Mouse (Mus musculus) c-Kit-positive CD71-positive TER-119-negative erythroid progenitor cells, embryonic 14.5 days (primary cell): ENCODE results near the gene Otogl.

ENCODE experiments used
- DNase-seq: peaks from one replicate; pipeline ENCODE4 v3.0.0-alpha.2; 2013; ENCODE audit warnings: low read depth

Otogl gene

DNA sequence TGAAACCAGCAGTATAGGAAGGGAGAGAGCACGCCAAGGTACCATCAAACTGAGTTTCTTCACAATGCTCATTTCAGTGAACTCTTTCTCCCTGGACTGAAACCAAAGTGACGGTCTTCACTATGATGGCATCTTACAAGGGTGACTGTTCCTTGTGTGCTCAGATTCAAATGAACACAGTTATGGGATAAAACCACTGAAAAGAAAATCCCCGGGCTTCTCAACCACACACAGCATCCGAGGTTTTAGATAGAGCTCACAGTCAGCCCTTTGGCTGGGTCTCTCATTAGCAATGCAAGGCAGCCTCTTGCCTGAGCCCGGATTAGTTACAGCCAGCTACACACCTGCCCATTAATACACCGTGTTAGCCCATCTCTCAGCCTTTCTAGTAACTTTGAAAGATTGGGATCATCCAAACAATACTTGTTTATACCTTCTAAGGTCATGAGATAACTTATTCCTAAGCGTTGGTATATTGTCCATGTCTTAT, at the start of gene Otogl:
Gene Otogl, minus strand, starts transcription at position 51 of the 490 bp plus-strand sequence.
- no peak for DNase-seq

GRCm38 (mm10) chr10:107956588-107956987, 44.7 kb upstream of the Otogl start:
- DNase-seq, result no peak

GRCm38 (mm10) chr10:107954444-107954843, 42.5 kb upstream of the Otogl start:
- DNase-seq, result no peak

DNA sequence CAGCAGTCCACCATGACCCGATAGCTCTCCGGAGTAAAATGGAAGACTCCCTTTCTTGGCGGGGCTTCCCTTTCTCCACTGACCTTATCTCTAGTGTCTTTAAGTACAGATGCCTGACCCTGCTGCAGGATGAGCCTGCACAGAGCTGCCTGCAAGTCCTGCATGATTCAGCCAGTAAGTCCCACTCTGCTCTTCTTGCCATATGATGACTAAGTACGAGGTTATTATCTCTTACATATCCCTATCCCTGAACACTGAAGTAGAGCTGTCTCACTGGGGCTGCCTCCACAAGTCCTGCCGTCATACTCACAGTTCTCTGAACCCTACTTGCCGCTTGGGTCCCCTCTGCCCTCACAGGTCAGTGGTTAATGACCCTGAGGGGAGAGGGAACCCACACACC, 39.7 kb upstream of the Otogl start:
- DNase-seq, result no peak

DNA sequence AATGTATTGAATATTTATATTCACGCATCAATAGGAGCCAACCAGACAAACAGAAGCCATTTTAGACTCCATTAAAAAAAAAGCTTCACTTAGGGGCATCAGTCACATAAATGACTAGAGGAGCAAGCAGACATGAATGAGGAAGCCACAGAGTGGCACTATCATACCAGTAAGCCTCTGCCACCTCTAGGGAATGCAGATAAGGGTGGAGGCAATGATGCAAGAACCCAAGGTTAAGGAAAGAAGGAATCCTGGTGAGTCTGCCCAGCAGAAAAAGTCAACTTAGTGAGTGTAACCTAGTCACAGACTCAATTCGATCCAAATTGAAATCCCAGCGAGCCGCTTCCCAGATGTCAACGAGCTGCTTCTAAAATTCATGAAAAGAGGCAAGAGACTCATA, 38.0 kb upstream of the Otogl start:
- DNase-seq, result no peak

- no peak for DNase-seq
Measured at GRCm38 (mm10) chr10:107948647-107949046, 36.7 kb upstream of the Otogl start.

- DNase-seq, result no peak
Measured at GRCm38 (mm10) chr10:107948038-107948437, 36.1 kb upstream of the Otogl start.

- no peak for DNase-seq
Measured at GRCm38 (mm10) chr10:107946348-107946747, 34.4 kb upstream of the Otogl start.

DNA sequence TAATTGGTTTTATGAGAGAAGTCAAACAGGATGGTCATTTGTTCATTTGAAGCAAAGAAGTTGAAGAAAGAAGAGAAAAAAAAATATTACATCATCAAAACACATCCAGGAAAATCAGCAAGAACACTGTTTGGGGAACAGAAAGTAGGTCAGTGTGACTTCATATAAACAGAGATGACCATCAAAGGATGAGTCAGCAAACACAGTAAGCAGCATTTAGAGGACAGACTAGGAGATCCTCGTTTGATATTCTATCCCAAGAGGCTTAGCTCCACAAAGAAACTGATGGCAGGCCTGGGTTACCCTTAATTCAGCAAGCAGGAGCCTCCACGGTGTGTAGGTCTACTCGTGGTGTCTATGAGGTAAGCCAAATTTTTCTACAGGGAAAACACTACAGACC, 31.9 kb upstream of the Otogl start:
- DNase-seq, result no peak

- DNase-seq, result no peak
Measured at GRCm38 (mm10) chr10:107941188-107941900, 29.4 kb upstream of the Otogl start.

GRCm38 (mm10) chr10:107940302-107940701, 28.4 kb upstream of the Otogl start:
- no peak for DNase-seq

- no peak for DNase-seq
Measured at GRCm38 (mm10) chr10:107939821-107940220, 27.9 kb upstream of the Otogl start.

DNA sequence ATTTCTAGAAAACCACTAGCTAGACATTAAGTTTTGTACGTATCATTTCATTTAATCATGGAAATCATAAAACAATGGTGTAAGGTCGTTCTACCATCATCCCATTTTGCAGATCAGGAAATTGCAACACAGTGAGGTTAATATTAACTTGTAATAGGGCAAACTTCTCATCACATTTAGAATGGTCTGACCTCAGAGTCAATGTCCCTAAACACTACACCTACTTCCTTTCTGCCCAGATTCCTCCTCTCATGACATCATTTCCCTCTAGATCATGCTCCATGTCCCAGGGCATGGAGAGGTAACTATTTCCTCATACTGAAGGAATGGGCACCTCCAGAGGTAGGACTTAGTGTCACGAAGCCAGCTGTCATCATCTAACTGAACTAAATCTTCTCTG, 22.1 kb upstream of the Otogl start:
- no peak for DNase-seq

GRCm38 (mm10) chr10:107933527-107933926, 21.6 kb upstream of the Otogl start:
- no peak for DNase-seq

DNA sequence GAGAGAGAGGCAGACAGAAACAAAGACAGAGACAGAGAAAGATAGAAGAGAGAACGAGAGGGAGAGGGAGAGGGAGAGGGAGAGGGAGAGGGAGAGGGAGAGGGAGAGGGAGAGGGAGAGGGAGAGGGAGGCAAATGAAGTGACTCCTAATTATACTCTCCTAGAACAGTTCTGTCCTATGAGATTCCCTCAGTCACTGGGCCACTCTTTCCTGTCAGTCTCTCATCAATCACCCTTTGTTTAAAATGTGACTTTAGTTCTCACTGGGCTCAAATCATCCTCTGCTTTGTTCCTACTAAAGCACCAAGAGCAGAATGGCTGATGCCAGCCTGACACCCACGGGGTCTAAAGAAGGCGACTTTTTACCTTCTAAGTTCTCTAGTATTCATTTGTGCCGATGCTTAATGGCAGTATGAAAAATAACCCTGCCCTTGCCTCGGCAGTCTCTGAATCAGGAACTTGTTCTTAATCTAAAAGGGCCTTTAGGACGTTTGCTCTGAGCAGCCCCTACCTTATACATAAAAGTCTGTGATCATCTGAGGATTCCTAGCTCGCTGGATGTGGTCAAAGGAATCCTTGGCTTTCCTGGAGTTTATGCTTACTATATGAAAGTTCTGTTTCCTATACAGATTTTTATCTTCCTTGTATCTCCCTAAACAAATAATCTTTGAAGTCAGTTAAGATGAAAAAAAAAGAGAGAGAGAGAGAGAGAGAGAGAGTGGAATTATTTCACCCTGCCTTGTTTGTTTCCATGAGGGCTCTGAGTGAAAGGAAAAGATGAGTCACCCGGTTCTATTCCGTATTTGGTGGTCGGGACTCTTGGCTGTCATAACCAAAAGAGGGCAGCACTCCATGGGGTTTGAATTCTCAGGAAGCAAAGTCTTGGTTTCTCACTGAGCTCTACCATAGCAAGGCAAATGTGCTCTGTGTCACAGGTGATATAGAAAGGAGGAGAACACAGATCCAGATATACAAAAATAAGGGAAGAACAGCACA, 20.2 kb upstream of the Otogl start:
- no peak for DNase-seq

DNA sequence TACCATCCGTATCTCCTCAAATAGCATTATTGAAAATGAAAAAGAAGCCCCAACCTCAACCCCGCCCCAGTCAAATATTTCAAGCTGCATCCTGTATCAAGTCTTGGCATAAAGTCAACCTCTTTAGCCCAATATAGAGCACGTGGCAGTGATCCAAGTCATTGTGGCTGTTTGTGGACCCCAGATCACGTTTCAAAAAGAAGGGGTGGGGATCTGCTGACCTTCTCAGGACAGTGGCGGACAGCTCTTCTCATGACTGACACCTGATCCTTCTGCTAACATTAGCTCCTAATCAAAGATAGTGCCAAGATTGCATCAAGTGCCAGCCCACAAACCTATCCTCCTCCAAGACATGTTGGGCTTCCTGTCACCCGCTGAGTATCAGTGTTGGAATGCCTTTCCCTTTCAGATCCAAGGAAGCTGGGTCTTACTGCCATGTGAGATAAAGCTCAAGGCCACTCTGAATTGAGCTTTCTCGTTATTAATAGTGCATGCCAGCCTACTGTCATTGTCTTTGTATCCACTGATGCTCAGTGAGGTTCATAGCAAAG, 18.6 kb upstream of the Otogl start:
- no peak for DNase-seq

GRCm38 (mm10) chr10:107925306-107925705, 13.4 kb upstream of the Otogl start:
- DNase-seq, result no peak

DNA sequence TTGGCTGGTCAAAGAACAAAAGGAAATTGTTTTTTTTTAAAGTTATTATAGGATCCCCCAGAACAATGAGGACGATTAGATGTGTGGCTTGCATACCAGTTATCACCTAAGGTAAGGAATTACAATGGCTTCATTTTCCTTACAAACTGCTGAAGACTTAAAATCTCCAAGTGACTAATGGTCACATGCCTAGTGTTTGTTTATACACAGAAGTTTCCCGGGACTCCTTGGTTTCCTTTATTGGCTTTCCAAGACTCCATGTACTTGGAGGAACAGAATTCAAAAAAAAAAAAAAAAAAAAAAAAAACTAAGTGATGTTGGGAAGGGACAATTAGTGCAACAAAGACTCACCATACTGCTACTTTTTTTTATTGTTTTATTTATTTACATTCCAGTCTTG, 11.9 kb upstream of the Otogl start:
- no peak for DNase-seq

DNA sequence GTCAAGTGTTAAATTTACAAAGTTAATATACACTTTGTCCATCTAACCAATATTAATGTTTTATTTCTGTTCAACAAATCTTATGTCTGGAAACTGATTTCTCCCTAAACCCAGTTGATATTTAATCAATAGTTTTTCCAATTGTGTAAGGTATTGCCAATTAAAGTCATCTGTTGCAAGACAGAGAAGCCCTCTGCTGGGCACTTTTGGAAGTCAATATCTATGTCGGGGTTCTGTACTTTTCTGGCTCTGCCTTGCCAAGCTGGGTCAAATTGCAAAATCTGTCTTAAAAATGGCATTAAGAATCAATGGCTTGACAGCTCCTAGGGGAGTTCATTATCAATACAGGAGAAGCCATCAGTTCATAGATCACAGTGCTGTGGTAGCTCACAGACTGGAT, 10.8 kb upstream of the Otogl start:
- no peak for DNase-seq

DNA sequence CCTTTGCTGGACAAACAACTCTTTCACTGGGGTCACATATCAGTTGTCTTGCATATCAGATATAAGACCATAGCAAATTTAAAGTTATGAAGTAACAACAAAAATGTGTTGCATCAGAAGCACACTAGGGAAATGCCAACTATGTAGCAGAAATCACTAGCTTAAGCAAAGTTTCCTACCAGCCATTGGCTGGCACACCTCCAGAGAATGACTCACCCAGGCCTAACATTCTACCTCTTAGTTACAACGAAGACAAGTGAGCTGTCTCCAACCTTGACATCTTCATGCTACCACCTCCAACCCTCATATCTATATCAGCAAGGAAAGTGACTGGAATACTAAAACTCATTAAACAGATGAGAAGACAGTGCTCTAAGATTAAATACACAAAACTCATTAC, 9.6 kb upstream of the Otogl start:
- DNase-seq, result no peak

DNA sequence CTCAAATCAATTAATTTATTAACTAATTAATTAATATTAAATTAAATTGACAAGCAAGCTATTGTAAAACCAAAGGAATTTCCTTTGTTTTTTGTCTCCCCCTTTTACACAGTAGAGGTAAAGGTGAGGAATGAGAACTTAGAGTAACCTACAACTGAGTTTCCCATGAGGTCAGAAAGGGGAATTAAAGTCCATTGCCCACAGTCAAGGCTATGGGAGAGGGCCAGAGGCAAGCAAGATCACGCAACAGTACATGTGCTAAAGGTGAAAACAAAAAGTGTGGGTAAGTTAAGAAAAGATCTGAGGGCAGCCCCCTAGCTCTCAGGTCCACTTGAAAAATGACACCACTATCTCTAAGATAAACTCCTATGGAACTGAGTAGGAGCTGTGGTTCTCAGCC, 9.2 kb upstream of the Otogl start:
- DNase-seq, result no peak

DNA sequence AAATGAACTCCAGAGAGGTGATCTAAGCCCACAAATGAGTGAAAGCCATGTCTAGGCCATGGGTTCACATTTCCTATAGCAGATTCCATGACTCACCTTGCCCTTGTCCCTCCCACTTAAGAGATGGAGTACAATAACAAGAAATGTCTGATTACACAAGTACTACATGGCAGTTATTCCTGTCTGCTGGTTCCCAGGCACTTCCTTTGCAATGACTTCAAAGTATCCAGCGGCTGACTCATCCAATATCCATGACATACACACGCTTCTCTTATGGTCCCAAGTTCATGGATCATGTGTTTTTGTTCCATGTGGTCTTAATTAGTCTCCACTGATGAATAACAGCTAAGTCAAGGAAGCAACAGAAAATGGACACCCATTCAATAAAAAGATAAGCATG, 1.1 kb upstream of the Otogl start:
- no peak for DNase-seq

- no peak for DNase-seq
Measured at GRCm38 (mm10) chr10:107906453-107906852, 5.5 kb downstream of the Otogl start.
